Mouse (Mus musculus): Measurements from ENCODE around the gene Iffo2. TPM values are rescaled to one million over a fixed set of nuclear protein-coding genes. Genes with fewer than 3 reads are reported as not detected.
A peak's percentile ranks its signal among the peaks of the same experiment; 100 is the strongest.

Iffo2 gene
- polyA plus RNA-seq, 1 experiment from 2014 or later, result 2.8 TPM

DNA sequence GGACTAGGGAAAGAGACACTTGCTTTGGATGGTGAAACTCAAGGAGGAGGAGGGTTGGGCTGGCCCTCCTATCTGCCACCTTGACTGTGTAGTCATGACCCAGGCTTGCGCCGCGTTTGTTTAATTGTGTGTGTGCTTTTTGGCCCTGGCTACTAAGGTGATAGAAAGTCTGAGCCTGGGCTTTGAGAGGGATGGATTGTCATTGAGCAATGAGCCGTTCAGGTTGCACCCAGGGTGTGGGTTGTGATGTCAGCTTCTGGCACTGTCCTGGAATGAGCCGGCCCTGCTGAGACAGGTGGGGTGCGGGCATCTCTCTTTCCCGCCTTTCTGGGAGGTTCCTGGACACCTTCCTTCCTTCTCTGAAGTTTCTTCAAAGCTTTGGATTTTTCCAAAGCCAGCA, 46.7 kb downstream of the Iffo2 start:
- Histone ChIP-seq H3K4me3 (peak overlapping the region; percentile 92), H3K36me3 (no peaks in the 10 kb centered on the region), H3K27ac (0 out of 2 replicates have a peak overlapping the region, but pooled peaks have one; percentile 38), H3K9me3 (replicated peaks) (no peaks in the 10 kb centered on the region), H3K4me1 (peaks cover 84% of the 10 kb centered on the region), H3K27me3 (ENCODE audit: low read depth, poor library complexity, severe bottlenecking) (peaks cover 13% of the 10 kb centered on the region; the same call in 1 of the 2 replicates)
- 84% methylated on average over 7 of the region's 7 CpGs for WGBS
- no peak for DNase-seq (ENCODE audit: low spot score)

GRCm38 (mm10) chr4:139578389-139578788, 48.0 kb downstream of the Iffo2 start:
- Histone ChIP-seq H3K27me3 (ENCODE audit: low read depth, poor library complexity, severe bottlenecking) (peaks cover under 1% of the 10 kb centered on the region; the same call in 1 of the 2 replicates), H3K4me1 (peaks cover 94% of the 10 kb centered on the region), H3K9me3 (replicated peaks) (no peaks in the 10 kb centered on the region), H3K36me3 (no peaks in the 10 kb centered on the region), H3K4me3 (no peak overlapping the region), H3K27ac (no peak overlapping the region)
- 93% methylated on average over 8 of the region's 8 CpGs for WGBS
- no peak for DNase-seq (ENCODE audit: low spot score)

- 75% methylated on average over 10 of the region's 10 CpGs for WGBS
- Histone ChIP-seq H3K36me3 (no peaks in the 10 kb centered on the region), H3K27me3 (ENCODE audit: low read depth, poor library complexity, severe bottlenecking) (no peaks in the 10 kb centered on the region), H3K4me3 (no peak overlapping the region), H3K27ac (no peak overlapping the region; the same call in 1 of the 2 replicates), H3K4me1 (peaks cover 92% of the 10 kb centered on the region), H3K9me3 (replicated peaks) (no peaks in the 10 kb centered on the region)
- no peak for DNase-seq (ENCODE audit: low spot score)
Measured at GRCm38 (mm10) chr4:139579003-139579402, 48.7 kb downstream of the Iffo2 start.

GRCm38 (mm10) chr4:139579466-139579865, 49.1 kb downstream of the Iffo2 start:
- H3K27ac ChIP-seq, result peak overlapping the region; percentile 96
- H3K4me1 ChIP-seq, result peaks cover 93% of the 10 kb centered on the region
- no peaks in the 10 kb centered on the region for H3K27me3 ChIP-seq (ENCODE audit: low read depth, poor library complexity, severe bottlenecking)

GRCm38 (mm10) chr4:139580663-139581336, 50.5 kb downstream of the Iffo2 start:
- peak overlapping the region; percentile 40 for H3K4me3 ChIP-seq
- H3K9me3 ChIP-seq (replicated peaks), result no peaks in the 10 kb centered on the region
- 5% methylated on average over 15 of the region's 15 CpGs for WGBS
- no peaks in the 10 kb centered on the region for H3K27me3 ChIP-seq (ENCODE audit: low read depth, poor library complexity, severe bottlenecking)
- peaks cover 92% of the 10 kb centered on the region for H3K4me1 ChIP-seq
- no peaks in the 10 kb centered on the region for H3K36me3 ChIP-seq
- H3K27ac ChIP-seq, result peak overlapping the region; percentile 96
- DNase-seq (ENCODE audit: low spot score), result peak; percentile 77

More at GRCm38 (mm10) chr4:139579466-139579865, 49.1 kb downstream of the Iffo2 start:
- DNase-seq (ENCODE audit: low spot score), result no peak
- H3K9me3 ChIP-seq (replicated peaks), result no peaks in the 10 kb centered on the region
- WGBS, result 45% methylated on average over 6 of the region's 6 CpGs
- no peak overlapping the region for H3K4me3 ChIP-seq
- no peaks in the 10 kb centered on the region for H3K36me3 ChIP-seq

GRCm38 (mm10) chr4:139581427-139582051, 51.2 kb downstream of the Iffo2 start:
- peak overlapping the region; percentile 40 for H3K4me3 ChIP-seq
- peak; percentile 37 for DNase-seq (ENCODE audit: low spot score)
- no peaks in the 10 kb centered on the region for H3K27me3 ChIP-seq (ENCODE audit: low read depth, poor library complexity, severe bottlenecking)
- 66% methylated on average over 6 of the region's 6 CpGs for WGBS
- H3K27ac ChIP-seq, result peak overlapping the region; percentile 96
- peaks cover 90% of the 10 kb centered on the region for H3K4me1 ChIP-seq
- no peaks in the 10 kb centered on the region for H3K9me3 ChIP-seq (replicated peaks)
- H3K36me3 ChIP-seq, result no peaks in the 10 kb centered on the region

DNA sequence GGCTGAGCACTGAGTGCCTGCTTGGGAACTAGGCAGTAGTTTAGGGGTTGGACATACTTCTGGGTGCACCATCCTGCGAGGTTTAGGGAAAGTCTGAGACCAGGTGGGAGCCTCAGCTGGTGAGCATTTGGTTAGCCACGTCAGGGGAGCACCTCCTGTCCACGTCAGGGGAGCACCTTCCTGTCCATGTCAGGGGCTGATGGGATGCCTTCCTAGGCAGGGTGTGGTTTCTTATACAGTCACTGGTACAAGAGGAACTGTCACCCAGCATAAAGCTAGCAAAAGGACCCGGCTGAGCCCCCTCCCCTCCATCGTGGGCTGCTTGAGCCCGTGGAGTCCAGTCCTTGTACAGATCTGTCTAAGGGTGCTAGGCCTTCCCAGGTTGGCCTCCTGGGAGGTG, 52.0 kb downstream of the Iffo2 start:
- H3K27ac ChIP-seq, result peak overlapping the region; percentile 96
- WGBS, result 79% methylated on average over 6 of the region's 6 CpGs
- no peaks in the 10 kb centered on the region for H3K27me3 ChIP-seq (ENCODE audit: low read depth, poor library complexity, severe bottlenecking)
- H3K4me3 ChIP-seq, result no peak overlapping the region
- H3K4me1 ChIP-seq, result peaks cover 86% of the 10 kb centered on the region
- no peaks in the 10 kb centered on the region for H3K9me3 ChIP-seq (replicated peaks)
- no peaks in the 10 kb centered on the region for H3K36me3 ChIP-seq
- DNase-seq (ENCODE audit: low spot score), result peak; percentile 30

GRCm38 (mm10) chr4:139582903-139583302, 52.6 kb downstream of the Iffo2 start:
- peaks cover 89% of the 10 kb centered on the region for H3K4me1 ChIP-seq
- 63% methylated on average over 3 of the region's 3 CpGs for WGBS
- H3K9me3 ChIP-seq (replicated peaks), result no peaks in the 10 kb centered on the region
- H3K27me3 ChIP-seq (ENCODE audit: low read depth, poor library complexity, severe bottlenecking), result no peaks in the 10 kb centered on the region
- no peak overlapping the region for H3K4me3 ChIP-seq
- no peak for DNase-seq (ENCODE audit: low spot score)
- no peaks in the 10 kb centered on the region for H3K36me3 ChIP-seq
- peak overlapping the region; percentile 96 for H3K27ac ChIP-seq

GRCm38 (mm10) chr4:139583629-139584245, 53.4 kb downstream of the Iffo2 start:
- H3K9me3 ChIP-seq (replicated peaks), result no peaks in the 10 kb centered on the region
- peaks cover 87% of the 10 kb centered on the region for H3K4me1 ChIP-seq
- H3K4me3 ChIP-seq, result no peak overlapping the region
- peak overlapping the region; percentile 96 for H3K27ac ChIP-seq
- no peak for DNase-seq (ENCODE audit: low spot score)
- H3K27me3 ChIP-seq (ENCODE audit: low read depth, poor library complexity, severe bottlenecking), result no peaks in the 10 kb centered on the region
- 87% methylated on average over 11 of the region's 11 CpGs for WGBS
- H3K36me3 ChIP-seq, result no peaks in the 10 kb centered on the region

GRCm38 (mm10) chr4:139584704-139585103, 54.4 kb downstream of the Iffo2 start:
- H3K27me3 ChIP-seq (ENCODE audit: low read depth, poor library complexity, severe bottlenecking), result no peaks in the 10 kb centered on the region
- peaks cover 83% of the 10 kb centered on the region for H3K4me1 ChIP-seq
- H3K27ac ChIP-seq, result peak overlapping the region; percentile 42

DNA sequence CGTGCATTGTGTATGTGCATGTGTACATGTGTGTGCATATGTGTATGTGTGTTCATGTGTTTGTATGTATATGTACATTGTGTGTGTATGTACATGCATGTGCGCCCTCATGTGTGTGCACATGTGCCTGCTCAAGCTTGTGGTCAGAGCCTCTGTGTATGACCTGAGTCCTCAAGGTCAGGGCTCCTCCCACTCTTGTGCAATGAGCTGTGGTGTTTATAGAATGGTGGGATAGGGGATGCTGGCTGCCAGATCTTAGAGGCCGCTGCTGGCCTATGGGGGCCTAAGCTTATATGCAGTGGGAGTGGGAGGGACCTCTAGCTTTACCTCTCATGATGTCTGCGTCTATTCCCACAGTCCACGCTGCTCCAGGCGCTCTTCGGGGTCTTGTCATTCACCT, 55.4 kb downstream of the Iffo2 start:
- Histone ChIP-seq H3K36me3 (no peaks in the 10 kb centered on the region), H3K27ac (no peak overlapping the region), H3K9me3 (replicated peaks) (no peaks in the 10 kb centered on the region), H3K4me1 (peaks cover 83% of the 10 kb centered on the region), H3K27me3 (ENCODE audit: low read depth, poor library complexity, severe bottlenecking) (no peaks in the 10 kb centered on the region), H3K4me3 (no peak overlapping the region)
- WGBS, result 92% methylated on average over 7 of the region's 7 CpGs
- DNase-seq (ENCODE audit: low spot score), result no peak

More at GRCm38 (mm10) chr4:139584704-139585103, 54.4 kb downstream of the Iffo2 start:
- H3K4me3 ChIP-seq, result no peak overlapping the region
- 85% methylated on average over 11 of the region's 11 CpGs for WGBS
- H3K36me3 ChIP-seq, result no peaks in the 10 kb centered on the region
- DNase-seq (ENCODE audit: low spot score), result no peak
- H3K9me3 ChIP-seq (replicated peaks), result no peaks in the 10 kb centered on the region

DNA sequence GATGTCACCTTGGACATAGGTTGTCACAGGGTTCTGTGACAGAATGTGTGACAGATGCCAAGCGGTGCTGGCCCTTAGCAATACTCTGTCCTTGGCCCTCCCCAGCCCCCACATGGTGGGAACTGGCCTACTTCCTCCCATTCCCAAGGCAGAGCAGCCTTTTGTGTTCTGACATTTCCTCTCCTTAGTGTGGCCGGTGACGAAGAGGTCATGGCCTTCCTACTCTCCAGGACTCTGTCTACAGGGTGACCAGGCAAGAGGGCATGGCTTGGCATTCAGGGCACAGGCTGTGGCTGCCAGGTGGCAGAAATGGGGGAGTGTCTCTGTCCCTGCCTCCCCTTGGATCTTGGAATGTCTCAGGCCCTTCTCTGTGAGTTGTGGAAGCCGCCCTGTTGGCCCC, 57.0 kb downstream of the Iffo2 start:
- 79% methylated on average over 4 of the region's 4 CpGs for WGBS
- H3K27me3 ChIP-seq (ENCODE audit: low read depth, poor library complexity, severe bottlenecking), result no peaks in the 10 kb centered on the region
- H3K4me3 ChIP-seq, result no peak overlapping the region
- no peaks in the 10 kb centered on the region for H3K36me3 ChIP-seq
- no peaks in the 10 kb centered on the region for H3K9me3 ChIP-seq (replicated peaks)
- no peak for DNase-seq (ENCODE audit: low spot score)
- H3K4me1 ChIP-seq, result peaks cover 83% of the 10 kb centered on the region
- H3K27ac ChIP-seq, result peak overlapping the region; percentile 75

- peak overlapping the region; percentile 75 for H3K27ac ChIP-seq
- H3K4me3 ChIP-seq, result no peak overlapping the region
- DNase-seq (ENCODE audit: low spot score), result no peak
- H3K27me3 ChIP-seq (ENCODE audit: low read depth, poor library complexity, severe bottlenecking), result no peaks in the 10 kb centered on the region
- WGBS, result 87% methylated on average over 4 of the region's 4 CpGs
- no peaks in the 10 kb centered on the region for H3K9me3 ChIP-seq (replicated peaks)
- peaks cover 83% of the 10 kb centered on the region for H3K4me1 ChIP-seq
- H3K36me3 ChIP-seq, result no peaks in the 10 kb centered on the region
Measured at GRCm38 (mm10) chr4:139587773-139588172, 57.4 kb downstream of the Iffo2 start.
